Mouse (Mus musculus): ENCODE results near the gene 4930568D16Rik. TPM values are rescaled to one million over a fixed set of nuclear protein-coding genes. Genes with fewer than 3 reads are reported as not detected.

The 4930568D16Rik gene
- total and polyA plus RNA-seq, 3 experiments: not detected

DNA sequence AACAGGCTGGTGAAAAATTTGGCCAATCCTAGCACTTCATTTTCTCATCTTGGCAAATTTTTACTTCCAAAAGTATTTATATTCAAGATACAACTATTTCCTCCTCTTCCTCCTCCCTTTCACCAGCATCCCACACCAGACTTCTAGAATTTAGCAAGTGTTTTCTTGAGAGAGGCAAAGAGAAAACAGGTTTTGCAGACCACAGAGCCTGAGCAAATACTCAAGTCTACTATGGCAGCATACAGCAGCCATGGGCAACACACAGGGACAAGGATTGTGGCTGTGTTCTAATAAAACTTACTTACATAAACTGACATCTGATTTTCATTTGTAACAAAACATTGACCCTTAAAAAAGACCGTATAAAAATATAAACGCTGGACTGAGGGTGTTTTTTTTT is 36.3 kb downstream of the 4930568D16Rik start:
- in situ Hi-C loops (cut with MboI; ENCODE audit: low pct_ligation_motif_present, low pct_unique_long_range_greater_than_20kb, low sequenced_read_pairs) (no loop called here), dilution Hi-C loops (cut with MboI; ENCODE audit: extremely low pct_ligation_motif_present, extremely low pct_unique_long_range_greater_than_20kb, low sequenced_read_pairs) (no loop called here)
- no peak overlapping the region for H3K4me2 ChIP-seq (ENCODE audit: insufficient read depth, low read depth, poor library complexity, severe bottlenecking)
- TF ChIP-seq ETS1 (conservative IDR thresholded peaks at IDR 0.05; ENCODE audit: low read depth, low read length) (no peak), ZKSCAN1 (IDR thresholded peaks at IDR 0.05; ENCODE audit: borderline replicate concordance, low read depth, low read length) (no peak), BHLHE40 (IDR thresholded peaks at IDR 0.05; ENCODE audit: low read depth, low read length) (no peak), JUND (conservative IDR thresholded peaks at IDR 0.05; ENCODE audit: low read depth, low read length) (no peak)
- no peak overlapping the region for H3K4me3 ChIP-seq (replicated peaks in 1 of 3; ENCODE audit: low read depth in 2 of 3, low read length in 2 of 3, poor library complexity in 1 of 3)
- no peak overlapping the region for H3K9ac ChIP-seq (ENCODE audit: insufficient read depth, low read depth)
- H3K79me2 ChIP-seq (replicated peaks; ENCODE audit: control insufficient read depth, extremely low read depth, insufficient read depth, poor library complexity, severe bottlenecking): no peaks in the 10 kb centered on the region
- H3K4me1 ChIP-seq (ENCODE audit: control insufficient read depth in 1 of 2, insufficient read depth in 2 of 2): peaks cover 5 to 15% of the 10 kb centered on the region in 2 experiments; a peak in 3 of 4 replicates
- no peak overlapping the region for H3K27ac ChIP-seq (ENCODE audit: insufficient read depth, low read depth)
- no peaks in the 10 kb centered on the region for H3K36me3 ChIP-seq (replicated peaks in 1 of 2; ENCODE audit: control insufficient read depth in 1 of 2, insufficient read depth in 1 of 2, low read length in 1 of 2)
- no peaks in the 10 kb centered on the region for H3K9me3 ChIP-seq (replicated peaks; ENCODE audit: low read length)
- no peak for DNase-seq (ENCODE audit: extremely low read depth)
- H3K27me3 ChIP-seq (replicated peaks): peaks cover 8% of the 10 kb centered on the region

DNA sequence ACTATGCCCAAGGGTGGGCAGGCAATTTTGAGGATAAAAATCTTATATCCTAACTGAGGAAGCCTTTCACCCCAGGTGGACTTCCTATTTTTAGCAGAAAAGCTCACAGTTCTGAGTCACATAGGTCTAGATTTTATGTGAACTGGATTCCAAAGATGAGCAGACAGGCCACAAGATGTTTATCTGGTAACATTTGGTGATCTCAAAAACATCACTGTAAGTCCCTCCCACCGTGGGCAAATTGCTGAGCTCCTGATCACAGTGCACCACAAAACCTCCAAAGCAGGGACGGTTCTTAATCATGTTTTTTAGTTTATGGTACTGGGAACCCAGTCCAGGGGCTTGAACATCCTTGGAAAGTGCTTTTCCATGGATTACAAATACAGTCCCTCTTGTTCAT is 38.5 kb downstream of the 4930568D16Rik start:
- no peak overlapping the region for H3K4me3 ChIP-seq (replicated peaks in 1 of 3; ENCODE audit: low read depth in 2 of 3, low read length in 2 of 3, poor library complexity in 1 of 3)
- DNase-seq (ENCODE audit: extremely low read depth): no peak
- no peaks in the 10 kb centered on the region for H3K36me3 ChIP-seq (replicated peaks in 1 of 2; ENCODE audit: control insufficient read depth in 1 of 2, insufficient read depth in 1 of 2, low read length in 1 of 2)
- no peaks in the 10 kb centered on the region for H3K9me3 ChIP-seq (replicated peaks; ENCODE audit: low read length)
- H3K79me2 ChIP-seq (replicated peaks; ENCODE audit: control insufficient read depth, extremely low read depth, insufficient read depth, poor library complexity, severe bottlenecking): no peaks in the 10 kb centered on the region
- peaks cover 5 to 11% of the 10 kb centered on the region in 2 experiments; a peak in 3 of 4 replicates for H3K4me1 ChIP-seq (ENCODE audit: control insufficient read depth in 1 of 2, insufficient read depth in 2 of 2)
- H3K27ac ChIP-seq (ENCODE audit: insufficient read depth, low read depth): no peak overlapping the region
- dilution Hi-C loops (cut with MboI; ENCODE audit: extremely low pct_ligation_motif_present, extremely low pct_unique_long_range_greater_than_20kb, low sequenced_read_pairs) (no loop called here), in situ Hi-C loops (cut with MboI; ENCODE audit: low pct_ligation_motif_present, low pct_unique_long_range_greater_than_20kb, low sequenced_read_pairs) (no loop called here)
- no peak for TF ChIP-seq SMC3 (IDR thresholded peaks at IDR 0.05; ENCODE audit: low read depth, low read length)
- no peak for TF ChIP-seq RAD21 (IDR thresholded peaks at IDR 0.05; ENCODE audit: low read depth, low read length)
- TF ChIP-seq BHLHE40 (IDR thresholded peaks at IDR 0.05; ENCODE audit: low read depth, low read length): no peak
- TF ChIP-seq CHD2 (IDR thresholded peaks at IDR 0.05; ENCODE audit: low read length): no peak
- H3K9ac ChIP-seq (ENCODE audit: insufficient read depth, low read depth): no peak overlapping the region
- no peaks in the 10 kb centered on the region for H3K27me3 ChIP-seq (replicated peaks)
- no peak overlapping the region for H3K4me2 ChIP-seq (ENCODE audit: insufficient read depth, low read depth, poor library complexity, severe bottlenecking)

DNA sequence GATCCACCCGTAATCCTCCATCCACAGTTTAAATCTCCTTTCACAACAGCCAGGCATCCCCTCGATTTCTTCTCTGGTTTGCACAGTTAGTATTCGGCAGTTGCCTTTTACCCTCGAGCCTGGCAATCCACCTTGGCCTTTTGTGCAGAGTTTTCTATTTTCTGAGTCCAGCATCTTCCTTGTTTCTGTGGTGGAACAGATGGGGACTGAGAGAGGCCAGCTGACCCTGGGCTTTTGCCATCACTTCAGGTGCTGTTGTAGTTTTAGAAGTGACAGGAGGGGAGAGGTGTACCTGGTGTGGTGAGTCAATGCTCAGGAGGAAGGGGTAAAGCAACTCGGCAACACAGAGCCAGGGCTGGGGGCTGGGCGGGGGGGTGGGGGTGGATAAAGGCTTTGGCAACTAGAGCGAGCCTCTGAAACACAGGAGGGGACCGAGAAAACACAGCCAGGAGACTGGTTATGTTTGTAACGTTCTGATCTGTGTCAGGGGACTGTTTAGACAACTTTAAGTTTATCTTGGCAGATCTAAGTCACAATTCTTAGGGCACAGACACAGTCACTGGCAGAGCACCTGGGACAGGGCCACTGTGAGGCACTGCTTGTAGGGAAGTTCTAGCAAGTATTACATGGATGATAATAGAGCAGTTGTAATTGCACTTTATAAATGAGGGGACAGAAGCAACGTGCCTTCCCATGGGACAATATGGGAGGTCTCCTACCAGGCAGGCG is 39.3 kb downstream of the 4930568D16Rik start:
- H3K9me3 ChIP-seq (replicated peaks; ENCODE audit: low read length): no peaks in the 10 kb centered on the region
- no peaks in the 10 kb centered on the region for H3K27me3 ChIP-seq (replicated peaks)
- no peaks in the 10 kb centered on the region for H3K79me2 ChIP-seq (replicated peaks; ENCODE audit: control insufficient read depth, extremely low read depth, insufficient read depth, poor library complexity, severe bottlenecking)
- peaks cover 0 to 3% of the 10 kb centered on the region in 2 experiments for H3K36me3 ChIP-seq (replicated peaks in 1 of 2; ENCODE audit: control insufficient read depth in 1 of 2, insufficient read depth in 1 of 2, low read length in 1 of 2)
- peak overlapping the region; percentile 45 for H3K9ac ChIP-seq (ENCODE audit: insufficient read depth, low read depth)
- no peak for DNase-seq (ENCODE audit: extremely low read depth)
- in situ Hi-C loops (cut with MboI; ENCODE audit: low pct_ligation_motif_present, low pct_unique_long_range_greater_than_20kb, low sequenced_read_pairs) (no loop called here), dilution Hi-C loops (cut with MboI; ENCODE audit: extremely low pct_ligation_motif_present, extremely low pct_unique_long_range_greater_than_20kb, low sequenced_read_pairs) (no loop called here)
- no peak overlapping the region for H3K4me3 ChIP-seq (replicated peaks in 1 of 3; ENCODE audit: low read depth in 2 of 3, low read length in 2 of 3, poor library complexity in 1 of 3)
- H3K27ac ChIP-seq (ENCODE audit: insufficient read depth, low read depth): no peak overlapping the region
- H3K4me2 ChIP-seq (ENCODE audit: insufficient read depth, low read depth, poor library complexity, severe bottlenecking): peak overlapping the region; percentile 94
- peaks cover 5 to 11% of the 10 kb centered on the region in 2 experiments; a peak in 3 of 4 replicates for H3K4me1 ChIP-seq (ENCODE audit: control insufficient read depth in 1 of 2, insufficient read depth in 2 of 2)
- TF ChIP-seq CHD1 (IDR thresholded peaks at IDR 0.05; ENCODE audit: low read depth, low read length) (no peak), MAFK (IDR thresholded peaks at IDR 0.05; ENCODE audit: insufficient replicate concordance, low read length) (no peak), MAZ (IDR thresholded peaks at IDR 0.05; ENCODE audit: low read depth, low read length) (no peak), UBTF (IDR thresholded peaks at IDR 0.05; ENCODE audit: low read depth, low read length) (no peak), USF1 (IDR thresholded peaks at IDR 0.05; ENCODE audit: low read depth, low read length) (no peak), PAX5 (IDR thresholded peaks at IDR 0.05; ENCODE audit: low read length) (no peak), MYC (IDR thresholded peaks at IDR 0.05; ENCODE audit: low read depth, low read length) (no peak), NRF1 (IDR thresholded peaks at IDR 0.05; ENCODE audit: low read depth, low read length) (no peak), ELF1 (IDR thresholded peaks at IDR 0.05; ENCODE audit: low read depth, low read length) (no peak), SIN3A (IDR thresholded peaks at IDR 0.05; ENCODE audit: low read length) (no peak), POLR2A (IDR thresholded peaks at IDR 0.05; ENCODE audit: low read depth, low read length) (no peak), GABPA (IDR thresholded peaks at IDR 0.05; ENCODE audit: insufficient replicate concordance, low read depth, low read length) (no peak), IRF4 (IDR thresholded peaks at IDR 0.05; ENCODE audit: low read depth, low read length) (no peak), RCOR1 (conservative IDR thresholded peaks at IDR 0.05; ENCODE audit: low read depth, low read length) (no peak), CTCF (conservative IDR thresholded peaks at IDR 0.05 in 1 of 2, IDR thresholded peaks at IDR 0.05 in 1 of 2; ENCODE audit: low read depth in 2 of 2, low read length in 2 of 2) (no peak), JUN (IDR thresholded peaks at IDR 0.05; ENCODE audit: insufficient read depth, low read depth, low read length) (no peak), ZKSCAN1 (IDR thresholded peaks at IDR 0.05; ENCODE audit: borderline replicate concordance, low read depth, low read length) (no peak), SMC3 (IDR thresholded peaks at IDR 0.05; ENCODE audit: low read depth, low read length) (no peak), POLR2AphosphoS2 (IDR thresholded peaks at IDR 0.05; ENCODE audit: low read depth, low read length) (no peak), MAX (IDR thresholded peaks at IDR 0.05; ENCODE audit: low read length) (no peak)

All from CH12.LX (cell line).